Mouse (Mus musculus): ENCODE measurements around the gene Kmt5b. TPM values are rescaled to one million over a fixed set of nuclear protein-coding genes. Genes with fewer than 3 reads are reported as not detected.

Kmt5b gene
- polyA plus RNA-seq, 1 experiment, result 35.1 TPM

- no peak for TF ChIP-seq CTCF (IDR thresholded peaks at IDR 0.05; ENCODE audit: low read depth, low read length)
- TF ChIP-seq POLR2A (IDR thresholded peaks at IDR 0.05; ENCODE audit: borderline replicate concordance, low read depth, low read length), result no peak
- no peak overlapping the region for H3K4me3 ChIP-seq (ENCODE audit: insufficient read depth, low read length)
- no peak overlapping the region for H3K27ac ChIP-seq (ENCODE audit: insufficient read depth, low read depth, low read length)
- peaks cover 10% of the 10 kb centered on the region for H3K4me1 ChIP-seq (ENCODE audit: control insufficient read depth, insufficient read depth, low read length)
Measured at GRCm38 (mm10) chr19:3839686-3840085, 72.5 kb downstream of the Kmt5b start.

- no peak overlapping the region for H3K4me3 ChIP-seq (ENCODE audit: insufficient read depth, low read length)
- TF ChIP-seq CTCF (IDR thresholded peaks at IDR 0.05; ENCODE audit: low read depth, low read length), result no peak
- TF ChIP-seq POLR2A (IDR thresholded peaks at IDR 0.05; ENCODE audit: borderline replicate concordance, low read depth, low read length), result no peak
- peaks cover 10% of the 10 kb centered on the region for H3K4me1 ChIP-seq (ENCODE audit: control insufficient read depth, insufficient read depth, low read length)
- H3K27ac ChIP-seq (ENCODE audit: insufficient read depth, low read depth, low read length), result no peak overlapping the region
Measured at GRCm38 (mm10) chr19:3840214-3840651, 73.0 kb downstream of the Kmt5b start.

- Histone ChIP-seq H3K4me3 (ENCODE audit: insufficient read depth, low read length) (no peak overlapping the region), H3K4me1 (ENCODE audit: control insufficient read depth, insufficient read depth, low read length) (peaks cover 10% of the 10 kb centered on the region), H3K27ac (ENCODE audit: insufficient read depth, low read depth, low read length) (no peak overlapping the region)
- TF ChIP-seq POLR2A (IDR thresholded peaks at IDR 0.05; ENCODE audit: borderline replicate concordance, low read depth, low read length), result no peak
- no peak for TF ChIP-seq CTCF (IDR thresholded peaks at IDR 0.05; ENCODE audit: low read depth, low read length)
Measured at GRCm38 (mm10) chr19:3840685-3841084, 73.5 kb downstream of the Kmt5b start.

- TF ChIP-seq CTCF (IDR thresholded peaks at IDR 0.05; ENCODE audit: low read depth, low read length) (no peak), POLR2A (IDR thresholded peaks at IDR 0.05; ENCODE audit: borderline replicate concordance, low read depth, low read length) (no peak)
- Histone ChIP-seq H3K4me1 (ENCODE audit: control insufficient read depth, insufficient read depth, low read length) (peaks cover 20% of the 10 kb centered on the region), H3K4me3 (ENCODE audit: insufficient read depth, low read length) (no peak overlapping the region), H3K27ac (ENCODE audit: insufficient read depth, low read depth, low read length) (no peak overlapping the region)
Measured at GRCm38 (mm10) chr19:3842359-3843148, 75.3 kb downstream of the Kmt5b start.

GRCm38 (mm10) chr19:3843629-3844028 lies 76.4 kb downstream of the Kmt5b start:
- no peak overlapping the region for H3K4me3 ChIP-seq (ENCODE audit: insufficient read depth, low read length)
- no peak for TF ChIP-seq POLR2A (IDR thresholded peaks at IDR 0.05; ENCODE audit: borderline replicate concordance, low read depth, low read length)
- TF ChIP-seq CTCF (IDR thresholded peaks at IDR 0.05; ENCODE audit: low read depth, low read length), result no peak
- no peak overlapping the region for H3K27ac ChIP-seq (ENCODE audit: insufficient read depth, low read depth, low read length)
- H3K4me1 ChIP-seq (ENCODE audit: control insufficient read depth, insufficient read depth, low read length), result peaks cover 26% of the 10 kb centered on the region

GRCm38 (mm10) chr19:3844836-3845235 lies 77.6 kb downstream of the Kmt5b start:
- no peak for TF ChIP-seq POLR2A (IDR thresholded peaks at IDR 0.05; ENCODE audit: borderline replicate concordance, low read depth, low read length)
- no peak for TF ChIP-seq CTCF (IDR thresholded peaks at IDR 0.05; ENCODE audit: low read depth, low read length)
- Histone ChIP-seq H3K4me1 (ENCODE audit: control insufficient read depth, insufficient read depth, low read length) (peaks cover 16% of the 10 kb centered on the region), H3K4me3 (ENCODE audit: insufficient read depth, low read length) (no peak overlapping the region), H3K27ac (ENCODE audit: insufficient read depth, low read depth, low read length) (no peak overlapping the region)

GRCm38 (mm10) chr19:3845339-3845738 lies 78.1 kb downstream of the Kmt5b start:
- no peak overlapping the region for H3K4me3 ChIP-seq (ENCODE audit: insufficient read depth, low read length)
- H3K4me1 ChIP-seq (ENCODE audit: control insufficient read depth, insufficient read depth, low read length), result peaks cover 16% of the 10 kb centered on the region
- no peak overlapping the region for H3K27ac ChIP-seq (ENCODE audit: insufficient read depth, low read depth, low read length)
- TF ChIP-seq POLR2A (IDR thresholded peaks at IDR 0.05; ENCODE audit: borderline replicate concordance, low read depth, low read length), result no peak
- no peak for TF ChIP-seq CTCF (IDR thresholded peaks at IDR 0.05; ENCODE audit: low read depth, low read length)

- Histone ChIP-seq H3K4me1 (ENCODE audit: control insufficient read depth, insufficient read depth, low read length) (peaks cover 19% of the 10 kb centered on the region), H3K4me3 (ENCODE audit: insufficient read depth, low read length) (no peak overlapping the region), H3K27ac (ENCODE audit: insufficient read depth, low read depth, low read length) (no peak overlapping the region)
- no peak for TF ChIP-seq POLR2A (IDR thresholded peaks at IDR 0.05; ENCODE audit: borderline replicate concordance, low read depth, low read length)
- TF ChIP-seq CTCF (IDR thresholded peaks at IDR 0.05; ENCODE audit: low read depth, low read length), result no peak
Measured at GRCm38 (mm10) chr19:3845803-3846406, 78.7 kb downstream of the Kmt5b start.

- Histone ChIP-seq H3K4me1 (ENCODE audit: control insufficient read depth, insufficient read depth, low read length) (peaks cover 22% of the 10 kb centered on the region), H3K27ac (ENCODE audit: insufficient read depth, low read depth, low read length) (no peak overlapping the region), H3K4me3 (ENCODE audit: insufficient read depth, low read length) (no peak overlapping the region)
- TF ChIP-seq CTCF (IDR thresholded peaks at IDR 0.05; ENCODE audit: low read depth, low read length) (no peak), POLR2A (IDR thresholded peaks at IDR 0.05; ENCODE audit: borderline replicate concordance, low read depth, low read length) (no peak)
Measured at GRCm38 (mm10) chr19:3846676-3847604, 79.7 kb downstream of the Kmt5b start.
